Comparison of ENCODE assay signal across 10 mouse cellular contexts in genomic region chr16:23497440-23497839, GRCm38 (mm10). TPM values are rescaled to one million over a fixed set of nuclear protein-coding genes. Genes with fewer than 3 reads are reported as not detected.
DNase-seq lines count a peak whose midpoint lies in the region; ATAC-seq and TF ChIP-seq lines count a peak whose summit lies in the region.
"Had no signal": no experiment of that assay in that cellular context is flagged by ENCODE, and none has a peak within 500 bp of the region (broad histone marks: within the 10 kb centered on the region; RNA-seq: fewer than 3 reads in every experiment).

No protein-coding gene starts in this region.

- H3K27ac ChIP-seq in layer of hippocampus, adult 2 months = peak overlapping the region; percentile 61; the same call in 1 of the 2 replicates
- 0 out of 2 replicates have a peak overlapping the region, but pooled peaks have one; percentile 0 for H3K27ac ChIP-seq in hindbrain, embryonic 14.5 days

- DNase-seq in layer of hippocampus, adult 2 months (ENCODE audit: low spot score in 2 of 2) = no peak
- no peak for DNase-seq in layer of hippocampus, postnatal 25 days (ENCODE audit: extremely low spot score in 1 of 2, low spot score in 1 of 2)
- peak; percentile 71 for DNase-seq in embryo, embryonic 10.5 days (ENCODE audit: low spot score)
- DNase-seq in hindbrain, embryonic 14.5 days (ENCODE audit: low spot score) = peak; percentile 48
- DNase-seq in lung, postnatal 25 days (ENCODE audit: low spot score) = peak; percentile 84
- no peak for DNase-seq in layer of hippocampus, postnatal 10 days (ENCODE audit: low spot score in 2 of 2)
- no peak for DNase-seq in gastrocnemius, postnatal 10 days
- DNase-seq: thymus, adult 18-20 months had no signal

- H3K27me3 ChIP-seq in hindbrain, embryonic 14.5 days (ENCODE audit: control insufficient read depth, insufficient read depth, low read length) = no peaks in the 10 kb centered on the region

- 9% methylated on average over 3 of the region's 3 CpGs for WGBS in hindbrain, embryonic 14.5 days

- no peak overlapping the region for H3K4me3 ChIP-seq in layer of hippocampus, adult 2 months
- no peak overlapping the region for H3K4me3 ChIP-seq in hindbrain, embryonic 14.5 days (replicated peaks; ENCODE audit: low read length)

- no peaks in the 10 kb centered on the region for H3K9me3 ChIP-seq in hindbrain, embryonic 14.5 days (ENCODE audit: control insufficient read depth, low read length)

- peaks cover 10% of the 10 kb centered on the region; the same call in 1 of the 2 replicates for H3K36me3 ChIP-seq in hindbrain, embryonic 14.5 days (replicated peaks; ENCODE audit: control insufficient read depth, insufficient read depth)

- H3K4me1 ChIP-seq in hindbrain, embryonic 14.5 days (replicated peaks; ENCODE audit: control insufficient read depth, insufficient read depth, low read length) = peaks cover 18% of the 10 kb centered on the region

- ATAC-seq in hindbrain, embryonic 14.5 days (ENCODE audit: low FRiP score) = peak; percentile 43; the same call in 1 of the 2 replicates
- no peak for ATAC-seq in megakaryocyte progenitor cell, adult 5-6 weeks (replicated peaks; ENCODE audit: poor library complexity)

- no peak overlapping the region for H3K9ac ChIP-seq in hindbrain, embryonic 14.5 days

- no peak for TF ChIP-seq CTCF in layer of hippocampus, adult 2 months (conservative IDR thresholded peaks at IDR 0.05)

- no peak overlapping the region for H3K4me2 ChIP-seq in hindbrain, embryonic 14.5 days (replicated peaks)

RNA-seq across cellular contexts. Expression of gene Rtp4, which starts 22.7 kb away (rescaled TPM):
- 1 to 10 TPM; 1.6 to 1.9 TPM for total RNA-seq in layer of hippocampus, adult 2 months (2021)
- total RNA-seq in layer of hippocampus, postnatal 25 days (2021) = 1 to 10 TPM; 1.4 to 1.7 TPM
- polyA plus RNA-seq in hindbrain, embryonic 14.5 days (2014; fragmentation: Nextera tagmentation; extraction: Ambion mirVana) = 4.0 and 4.6 TPM in 2 replicates
- total RNA-seq in layer of hippocampus, postnatal 10 days (2021) = 1 to 10 TPM in 1 of 2 experiments, under 1 TPM in 1; 0.60 to 1.1 TPM
- 1 to 10 TPM; 1.6 to 2.1 TPM for total RNA-seq in gastrocnemius, postnatal 10 days (2021)
- total RNA-seq in megakaryocyte progenitor cell, adult 5-6 weeks (2015) = 4.6 and 5.6 TPM in 2 replicates
- 1.2 and 2.4 TPM in 2 replicates for total RNA-seq in megakaryocyte progenitor cell, adult 5-6 weeks (2017)

RNA-seq across cellular contexts. Expression of gene Masp1, which starts 23.2 kb away (rescaled TPM):
- 10 to 100 TPM; 12.4 to 12.6 TPM for total RNA-seq in layer of hippocampus, adult 2 months (2021)
- 10 to 100 TPM; 14.7 to 15.2 TPM for total RNA-seq in layer of hippocampus, postnatal 25 days (2021)
- 26.2 and 27.0 TPM in 2 replicates for polyA plus RNA-seq in hindbrain, embryonic 14.5 days (2014; fragmentation: Nextera tagmentation; extraction: Ambion mirVana)
- total RNA-seq in layer of hippocampus, postnatal 10 days (2021) = 10 to 100 TPM; 37.8 to 40.1 TPM
- 10 to 100 TPM; 14.0 to 14.7 TPM for total RNA-seq in gastrocnemius, postnatal 10 days (2021)
- total RNA-seq in megakaryocyte progenitor cell, adult 5-6 weeks (2015) = not detected in 2 replicates
- not detected in 2 replicates for total RNA-seq in megakaryocyte progenitor cell, adult 5-6 weeks (2017)
- total RNA-seq: common myeloid progenitor, adult 5-6 weeks had no signal

Comparison
In these comparisons a context has a peak if more than half of its experiments do, and no peak if none do; other contexts are left out.
1. DNase-seq: peak in embryo, embryonic 10.5 days (single experiment), hindbrain, embryonic 14.5 days (single experiment) and lung, postnatal 25 days (single experiment); none in layer of hippocampus, adult 2 months (0 of 2), layer of hippocampus, postnatal 25 days (0 of 2), layer of hippocampus, postnatal 10 days (0 of 2) and gastrocnemius, postnatal 10 days (single experiment).
2. RNA of gene Masp1, which starts 23.2 kb away (total RNA-seq): 37.8 to 40.1 TPM in layer of hippocampus, postnatal 10 days, 14.7 to 15.2 TPM in layer of hippocampus, postnatal 25 days, 14.0 to 14.7 TPM in gastrocnemius, postnatal 10 days and 12.4 to 12.6 TPM in layer of hippocampus, adult 2 months; not detected in megakaryocyte progenitor cell, adult 5-6 weeks; every median in the first group is over 10 times any median in the second.